Comparison of ENCODE assay signal across 9 mouse cellular contexts in the genomic region with DNA sequence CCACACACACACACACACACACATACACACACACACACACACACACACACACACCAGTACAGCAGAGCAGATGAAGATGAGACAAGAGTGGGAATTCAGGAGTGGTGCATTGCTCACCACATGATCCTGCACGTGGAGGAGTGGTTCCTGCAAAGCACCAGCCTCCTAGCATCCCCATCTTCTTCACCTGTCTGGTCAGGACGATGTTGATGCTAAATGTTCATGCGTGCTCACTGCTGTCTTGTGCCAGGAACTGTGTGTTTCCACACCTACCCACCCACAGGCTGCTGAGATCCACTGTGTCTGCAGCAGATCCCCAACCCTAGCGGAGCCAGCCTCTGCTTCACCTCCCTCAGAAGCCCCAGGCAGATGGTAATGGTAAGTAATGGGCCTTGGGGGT.
DNase-seq lines count a peak whose midpoint lies in the region; ATAC-seq and TF ChIP-seq lines count a peak whose summit lies in the region.
"Had no signal": no experiment of that assay in that cellular context is flagged by ENCODE, and none has a peak within 500 bp of the region (broad histone marks: within the 10 kb centered on the region; RNA-seq: fewer than 3 reads in every experiment).

No protein-coding gene starts in this region.

- DNase-seq in midbrain, embryonic 14.5 days, result no peak
- no peak for DNase-seq in midbrain, embryonic 10.5 days (ENCODE audit: low spot score)
- no peak for DNase-seq in hindbrain, postnatal 0 days (ENCODE audit: low spot score)
- peak; percentile 52 for DNase-seq in right cerebral cortex, postnatal 25 days
- DNase-seq in embryo, embryonic 10.5 days (ENCODE audit: low spot score), result no peak

- no peaks in the 10 kb centered on the region for H3K9me3 ChIP-seq in hindbrain, embryonic 12.5 days (replicated peaks)
- H3K9me3 ChIP-seq in hindbrain, embryonic 13.5 days, result no peaks in the 10 kb centered on the region
- H3K9me3 ChIP-seq in midbrain, embryonic 14.5 days (ENCODE audit: control insufficient read depth, low read length), result no peaks in the 10 kb centered on the region
- no peaks in the 10 kb centered on the region for H3K9me3 ChIP-seq in midbrain, embryonic 10.5 days (replicated peaks)
- no peaks in the 10 kb centered on the region for H3K9me3 ChIP-seq in hindbrain, postnatal 0 days (ENCODE audit: low read length)
- H3K9me3 ChIP-seq: lung, embryonic 15.5 days; megakaryocyte, embryonic 14.5 days had no signal

- WGBS in hindbrain, embryonic 12.5 days, result 83% methylated on average over 4 of the region's 4 CpGs
- WGBS in hindbrain, embryonic 13.5 days, result 83% methylated on average over 4 of the region's 4 CpGs
- WGBS in midbrain, embryonic 14.5 days, result 79% methylated on average over 4 of the region's 4 CpGs
- WGBS in midbrain, embryonic 10.5 days, result 85% methylated on average over 4 of the region's 4 CpGs
- 72% methylated on average over 4 of the region's 4 CpGs for WGBS in hindbrain, postnatal 0 days

- H3K27me3 ChIP-seq in hindbrain, embryonic 12.5 days, result peaks cover 13% of the 10 kb centered on the region; the same call in 1 of the 2 replicates
- H3K27me3 ChIP-seq in hindbrain, embryonic 13.5 days, result peaks cover 18% of the 10 kb centered on the region
- H3K27me3 ChIP-seq in midbrain, embryonic 14.5 days (ENCODE audit: control insufficient read depth, insufficient read depth, low read length), result no peaks in the 10 kb centered on the region
- peaks cover 24% of the 10 kb centered on the region for H3K27me3 ChIP-seq in midbrain, embryonic 10.5 days (ENCODE audit: low read depth, poor library complexity, severe bottlenecking)
- no peaks in the 10 kb centered on the region for H3K27me3 ChIP-seq in hindbrain, postnatal 0 days (ENCODE audit: insufficient read depth, low read length)

- no peak overlapping the region for H3K27ac ChIP-seq in hindbrain, embryonic 12.5 days
- no peak overlapping the region for H3K27ac ChIP-seq in hindbrain, embryonic 13.5 days
- H3K27ac ChIP-seq in midbrain, embryonic 14.5 days (replicated peaks; ENCODE audit: low read depth, low read length), result no peak overlapping the region
- no peak overlapping the region for H3K27ac ChIP-seq in midbrain, embryonic 10.5 days (replicated peaks)
- no peak overlapping the region for H3K27ac ChIP-seq in hindbrain, postnatal 0 days
- H3K27ac ChIP-seq: lung, embryonic 15.5 days had no signal

- no peak for TF ChIP-seq CTCF in hindbrain, postnatal 0 days (IDR thresholded peaks at IDR 0.05; ENCODE audit: low read depth)

- peak; percentile 8; the same call in 1 of the 2 replicates for ATAC-seq in hindbrain, embryonic 12.5 days (ENCODE audit: low FRiP score)
- no peak for ATAC-seq in hindbrain, embryonic 13.5 days (ENCODE audit: low FRiP score)
- ATAC-seq in midbrain, embryonic 14.5 days (ENCODE audit: low FRiP score, low TSS enrichment), result peak; percentile 39; the same call in 1 of the 2 replicates
- ATAC-seq in hindbrain, postnatal 0 days, result peak; percentile 48

- no peak overlapping the region for H3K4me2 ChIP-seq in hindbrain, embryonic 12.5 days (replicated peaks)
- no peak overlapping the region for H3K4me2 ChIP-seq in hindbrain, embryonic 13.5 days
- H3K4me2 ChIP-seq in midbrain, embryonic 14.5 days (ENCODE audit: low read length), result no peak overlapping the region
- H3K4me2 ChIP-seq in hindbrain, postnatal 0 days (ENCODE audit: low read depth, low read length), result no peak overlapping the region
- H3K4me2 ChIP-seq: lung, embryonic 15.5 days had no signal

- no peak overlapping the region for H3K4me3 ChIP-seq in hindbrain, embryonic 12.5 days
- no peak overlapping the region for H3K4me3 ChIP-seq in hindbrain, embryonic 13.5 days
- no peak overlapping the region for H3K4me3 ChIP-seq in midbrain, embryonic 14.5 days (replicated peaks; ENCODE audit: low read depth, low read length)
- no peak overlapping the region for H3K4me3 ChIP-seq in midbrain, embryonic 10.5 days
- H3K4me3 ChIP-seq in hindbrain, postnatal 0 days (ENCODE audit: low read length), result no peak overlapping the region
- H3K4me3 ChIP-seq: lung, embryonic 15.5 days; megakaryocyte, embryonic 14.5 days had no signal

- H3K36me3 ChIP-seq in hindbrain, embryonic 12.5 days, result no peaks in the 10 kb centered on the region
- no peaks in the 10 kb centered on the region for H3K36me3 ChIP-seq in hindbrain, embryonic 13.5 days
- H3K36me3 ChIP-seq in midbrain, embryonic 14.5 days (ENCODE audit: control insufficient read depth, insufficient read depth, low read length), result no peaks in the 10 kb centered on the region
- no peaks in the 10 kb centered on the region for H3K36me3 ChIP-seq in midbrain, embryonic 10.5 days
- H3K36me3 ChIP-seq in hindbrain, postnatal 0 days (ENCODE audit: insufficient read depth, low read length), result no peaks in the 10 kb centered on the region
- H3K36me3 ChIP-seq: lung, embryonic 15.5 days had no signal

- H3K4me1 ChIP-seq in hindbrain, embryonic 12.5 days, result peaks cover 11% of the 10 kb centered on the region
- peaks cover 38% of the 10 kb centered on the region for H3K4me1 ChIP-seq in hindbrain, embryonic 13.5 days (replicated peaks)
- H3K4me1 ChIP-seq in midbrain, embryonic 14.5 days (ENCODE audit: control insufficient read depth, insufficient read depth, low read length), result 0 out of 2 replicates have a peak, but pooled peaks cover 5% of the 10 kb centered on the region
- peaks cover 21% of the 10 kb centered on the region for H3K4me1 ChIP-seq in midbrain, embryonic 10.5 days
- H3K4me1 ChIP-seq in hindbrain, postnatal 0 days (ENCODE audit: insufficient read depth, low read length), result no peaks in the 10 kb centered on the region; the same call in 1 of the 2 replicates

- no peak overlapping the region for H3K9ac ChIP-seq in hindbrain, embryonic 12.5 days
- H3K9ac ChIP-seq in hindbrain, embryonic 13.5 days, result no peak overlapping the region
- 0 out of 2 replicates have a peak overlapping the region, but pooled peaks have one; percentile 20 for H3K9ac ChIP-seq in midbrain, embryonic 14.5 days (replicated peaks; ENCODE audit: low read length)
- no peak overlapping the region for H3K9ac ChIP-seq in hindbrain, postnatal 0 days (replicated peaks; ENCODE audit: low read length)
- H3K9ac ChIP-seq: lung, embryonic 15.5 days had no signal
